Mouse (Mus musculus) embryo, embryonic 9.5 days (tissue): Measurements from ENCODE around the gene Ppfibp1.
A peak's percentile ranks its signal among the peaks of the same experiment; 100 is the strongest.

Experiments used
- DNase-seq: peaks from one replicate; pipeline ENCODE4 v3.0.0-alpha.2; 2017; ENCODE audit errors: extremely low spot score

Gene Ppfibp1

GRCm38 (mm10) chr6:146881896-146882770 lies 6.2 kb upstream of the Ppfibp1 start:
- DNase-seq, result no peak

GRCm38 (mm10) chr6:146883426-146883825 lies 4.9 kb upstream of the Ppfibp1 start:
- no peak for DNase-seq

- no peak for DNase-seq
Observed at GRCm38 (mm10) chr6:146884171-146884570, 4.1 kb upstream of the Ppfibp1 start.

- peak; percentile 31 for DNase-seq
Observed at GRCm38 (mm10) chr6:146884851-146885250, 3.4 kb upstream of the Ppfibp1 start.

- no peak for DNase-seq
Observed at GRCm38 (mm10) chr6:146888660-146889490, 588 bp downstream of the Ppfibp1 start.

GRCm38 (mm10) chr6:146890215-146890614 lies 1.9 kb downstream of the Ppfibp1 start:
- no peak for DNase-seq

GRCm38 (mm10) chr6:146890633-146891032 lies 2.3 kb downstream of the Ppfibp1 start:
- peak; percentile 32 for DNase-seq

GRCm38 (mm10) chr6:146893890-146894289 lies 5.6 kb downstream of the Ppfibp1 start:
- DNase-seq, result no peak

- DNase-seq, result no peak
Observed at GRCm38 (mm10) chr6:146898709-146899108, 10.4 kb downstream of the Ppfibp1 start.

GRCm38 (mm10) chr6:146899647-146900046 lies 11.4 kb downstream of the Ppfibp1 start:
- DNase-seq, result no peak

- no peak for DNase-seq
Observed at GRCm38 (mm10) chr6:146901929-146902328, 13.6 kb downstream of the Ppfibp1 start.

- DNase-seq, result no peak
Observed at GRCm38 (mm10) chr6:146903632-146904031, 15.3 kb downstream of the Ppfibp1 start.

GRCm38 (mm10) chr6:146904707-146905106 lies 16.4 kb downstream of the Ppfibp1 start:
- no peak for DNase-seq

GRCm38 (mm10) chr6:146906000-146906786 lies 17.9 kb downstream of the Ppfibp1 start:
- no peak for DNase-seq

- DNase-seq, result no peak
Observed at GRCm38 (mm10) chr6:146907061-146907794, 18.9 kb downstream of the Ppfibp1 start.

GRCm38 (mm10) chr6:146907795-146908190 lies 19.5 kb downstream of the Ppfibp1 start:
- DNase-seq, result no peak

GRCm38 (mm10) chr6:146908801-146909200 lies 20.5 kb downstream of the Ppfibp1 start:
- no peak for DNase-seq

- DNase-seq, result no peak
Observed at GRCm38 (mm10) chr6:146909725-146910489, 21.6 kb downstream of the Ppfibp1 start.

GRCm38 (mm10) chr6:146910801-146911200 lies 22.5 kb downstream of the Ppfibp1 start:
- no peak for DNase-seq

GRCm38 (mm10) chr6:146912835-146913488 lies 24.7 kb downstream of the Ppfibp1 start:
- no peak for DNase-seq
